Mouse (Mus musculus): ENCODE data around the gene Mcm5.

Mcm5 gene

GRCm38 (mm10) chr8:75109236-75109967 is at the start of gene Mcm5:
Mcm5 (plus strand) TSS chr8:75109569.
- DNase-seq (ENCODE audit: low read depth) = peak; percentile 100

- DNase-seq (ENCODE audit: low read depth) = peak; percentile 28
These were observed 49.3 kb upstream of the Mcm5 start for GRCm38 (mm10) chr8:75060022-75060421.

GRCm38 (mm10) chr8:75060815-75061214 is 48.6 kb upstream of the Mcm5 start:
- no peak for DNase-seq (ENCODE audit: low read depth)

- DNase-seq (ENCODE audit: low read depth) = no peak
These were observed 46.1 kb upstream of the Mcm5 start for GRCm38 (mm10) chr8:75063290-75063689.

GRCm38 (mm10) chr8:75064790-75065189 is 44.6 kb upstream of the Mcm5 start:
- DNase-seq (ENCODE audit: low read depth) = no peak

GRCm38 (mm10) chr8:75067287-75067686 is 42.1 kb upstream of the Mcm5 start:
- DNase-seq (ENCODE audit: low read depth) = no peak

GRCm38 (mm10) chr8:75070297-75070696 is 39.1 kb upstream of the Mcm5 start:
- no peak for DNase-seq (ENCODE audit: low read depth)

- DNase-seq (ENCODE audit: low read depth) = peak; percentile 84
These were observed 37.6 kb upstream of the Mcm5 start for GRCm38 (mm10) chr8:75071627-75072346.

GRCm38 (mm10) chr8:75074876-75075275 is 34.5 kb upstream of the Mcm5 start:
- no peak for DNase-seq (ENCODE audit: low read depth)

GRCm38 (mm10) chr8:75078215-75078614 is 31.2 kb upstream of the Mcm5 start:
- no peak for DNase-seq (ENCODE audit: low read depth)

GRCm38 (mm10) chr8:75078851-75079250 is 30.5 kb upstream of the Mcm5 start:
- DNase-seq (ENCODE audit: low read depth) = no peak

- peak; percentile 16 for DNase-seq (ENCODE audit: low read depth)
These were observed 27.9 kb upstream of the Mcm5 start for GRCm38 (mm10) chr8:75081364-75082040.

GRCm38 (mm10) chr8:75082181-75082805 is 27.1 kb upstream of the Mcm5 start:
- DNase-seq (ENCODE audit: low read depth) = peak; percentile 55

GRCm38 (mm10) chr8:75083846-75084245 is 25.5 kb upstream of the Mcm5 start:
- peak; percentile 87 for DNase-seq (ENCODE audit: low read depth)

- DNase-seq (ENCODE audit: low read depth) = peak; percentile 18
These were observed 24.8 kb upstream of the Mcm5 start for GRCm38 (mm10) chr8:75084382-75085064.

GRCm38 (mm10) chr8:75086002-75086401 is 23.4 kb upstream of the Mcm5 start:
- no peak for DNase-seq (ENCODE audit: low read depth)

- DNase-seq (ENCODE audit: low read depth) = no peak
These were observed 22.2 kb upstream of the Mcm5 start for GRCm38 (mm10) chr8:75087127-75087526.

GRCm38 (mm10) chr8:75088989-75089881 is 20.1 kb upstream of the Mcm5 start:
- DNase-seq (ENCODE audit: low read depth) = peak; percentile 32

- DNase-seq (ENCODE audit: low read depth) = no peak
These were observed 18.5 kb upstream of the Mcm5 start for GRCm38 (mm10) chr8:75090781-75091365.

GRCm38 (mm10) chr8:75093399-75094156 is 15.8 kb upstream of the Mcm5 start, which contains the start of gene Hmox1:
Hmox1 (plus strand) TSS chr8:75093621.
- peak; percentile 79 for DNase-seq (ENCODE audit: low read depth)
